Mouse (Mus musculus): Measurements from ENCODE around the gene Shd. TPM values are rescaled to one million over a fixed set of nuclear protein-coding genes. Genes with fewer than 3 reads are reported as not detected.
"Not testable (repeated sequence)": the region's sequence is repeated elsewhere in the genome, so short reads cannot be mapped to it uniquely, and the experiment has no call there.

The Shd gene
- polyA plus RNA-seq (2014; fragmentation: Nextera tagmentation; extraction: Ambion mirVana) = 11.0 and 18.9 TPM in 2 replicates

GRCm38 (mm10) chr17:55969966-55970891 is at the start of gene Shd:
Shd (plus strand) TSS chr17:55970467.
- H3K4me1 ChIP-seq (ENCODE audit: control insufficient read depth, insufficient read depth, low read length) = peaks cover 12% of the 10 kb centered on the region
- no peak within 1 kb of the TSS for H3K27ac ChIP-seq (replicated peaks; ENCODE audit: low read depth, low read length)
- peaks cover 10% of the 10 kb centered on the region; the same call in 1 of the 2 replicates for H3K27me3 ChIP-seq (replicated peaks; ENCODE audit: control insufficient read depth, insufficient read depth, low read length)
- H3K4me3 ChIP-seq (ENCODE audit: low read depth, low read length) = peak within 1 kb of the TSS; percentile 50
- 16% methylated on average over 29 of the region's 55 CpGs for WGBS
- DNase-seq (ENCODE audit: low spot score) = peak; percentile 39
- H3K4me2 ChIP-seq (ENCODE audit: low read depth, low read length) = peak within 1 kb of the TSS; percentile 74
- H3K9ac ChIP-seq (ENCODE audit: low read depth, low read length) = peak within 1 kb of the TSS; percentile 76
- peaks cover 34% of the 10 kb centered on the region for H3K36me3 ChIP-seq (ENCODE audit: control insufficient read depth, insufficient read depth, low read length)
- peak; percentile 64 for ATAC-seq (ENCODE audit: low read depth)
- no peaks in the 10 kb centered on the region for H3K9me3 ChIP-seq (ENCODE audit: control insufficient read depth, low read length)

GRCm38 (mm10) chr17:55931553-55932502 is 38.4 kb upstream of the Shd start:
- 1% methylated on average over 24 of the region's 33 CpGs for WGBS
- peak; percentile 96 for ATAC-seq (ENCODE audit: low read depth)
- H3K27ac ChIP-seq (replicated peaks; ENCODE audit: low read depth, low read length) = peak overlapping the region; percentile 80
- H3K4me3 ChIP-seq (ENCODE audit: low read depth, low read length) = peak overlapping the region; percentile 62
- peak overlapping the region; percentile 77 for H3K4me2 ChIP-seq (ENCODE audit: low read depth, low read length)
- no peaks in the 10 kb centered on the region for H3K36me3 ChIP-seq (ENCODE audit: control insufficient read depth, insufficient read depth, low read length)
- H3K9me3 ChIP-seq (ENCODE audit: control insufficient read depth, low read length) = 0 out of 2 replicates have a peak, but pooled peaks cover 3% of the 10 kb centered on the region
- no peaks in the 10 kb centered on the region for H3K27me3 ChIP-seq (replicated peaks; ENCODE audit: control insufficient read depth, insufficient read depth, low read length)
- H3K4me1 ChIP-seq (ENCODE audit: control insufficient read depth, insufficient read depth, low read length) = no peaks in the 10 kb centered on the region
- H3K9ac ChIP-seq (ENCODE audit: low read depth, low read length) = peak overlapping the region; percentile 76
- DNase-seq (ENCODE audit: low spot score) = peak; percentile 85

GRCm38 (mm10) chr17:55932635-55933034 is 37.6 kb upstream of the Shd start:
- Histone ChIP-seq H3K4me3 (ENCODE audit: low read depth, low read length) (peak overlapping the region; percentile 62), H3K27me3 (replicated peaks; ENCODE audit: control insufficient read depth, insufficient read depth, low read length) (no peaks in the 10 kb centered on the region), H3K9me3 (ENCODE audit: control insufficient read depth, low read length) (peaks cover 10% of the 10 kb centered on the region), H3K27ac (replicated peaks; ENCODE audit: low read depth, low read length) (no peak overlapping the region), H3K36me3 (ENCODE audit: control insufficient read depth, insufficient read depth, low read length) (no peaks in the 10 kb centered on the region), H3K4me2 (ENCODE audit: low read depth, low read length) (peak overlapping the region; percentile 77), H3K9ac (ENCODE audit: low read depth, low read length) (peak overlapping the region; percentile 65; the same call in 1 of the 2 replicates), H3K4me1 (ENCODE audit: control insufficient read depth, insufficient read depth, low read length) (no peaks in the 10 kb centered on the region)
- no peak for DNase-seq (ENCODE audit: low spot score)
- 79% methylated on average over 2 of the region's 2 CpGs for WGBS
- ATAC-seq (ENCODE audit: low read depth) = no peak

GRCm38 (mm10) chr17:55933191-55933590 is 37.1 kb upstream of the Shd start:
- no peak for DNase-seq (ENCODE audit: low spot score)
- H3K36me3 ChIP-seq (ENCODE audit: control insufficient read depth, insufficient read depth, low read length) = peaks cover 4% of the 10 kb centered on the region; the same call in 1 of the 2 replicates
- peak overlapping the region; percentile 77; the same call in 1 of the 2 replicates for H3K4me2 ChIP-seq (ENCODE audit: low read depth, low read length)
- 96% methylated on average over 15 of the region's 15 CpGs for WGBS
- no peaks in the 10 kb centered on the region for H3K27me3 ChIP-seq (replicated peaks; ENCODE audit: control insufficient read depth, insufficient read depth, low read length)
- H3K4me1 ChIP-seq (ENCODE audit: control insufficient read depth, insufficient read depth, low read length) = no peaks in the 10 kb centered on the region
- peaks cover 14% of the 10 kb centered on the region for H3K9me3 ChIP-seq (ENCODE audit: control insufficient read depth, low read length)
- no peak overlapping the region for H3K4me3 ChIP-seq (ENCODE audit: low read depth, low read length)
- H3K9ac ChIP-seq (ENCODE audit: low read depth, low read length) = no peak overlapping the region
- H3K27ac ChIP-seq (replicated peaks; ENCODE audit: low read depth, low read length) = no peak overlapping the region
- ATAC-seq (ENCODE audit: low read depth) = no peak

GRCm38 (mm10) chr17:55944387-55944865 is 25.8 kb upstream of the Shd start:
- Histone ChIP-seq H3K4me3 (ENCODE audit: low read depth, low read length) (peak overlapping the region; percentile 48), H3K9ac (ENCODE audit: low read depth, low read length) (peak overlapping the region; percentile 70), H3K36me3 (ENCODE audit: control insufficient read depth, insufficient read depth, low read length) (peaks cover 16% of the 10 kb centered on the region; the same call in 1 of the 2 replicates), H3K27ac (replicated peaks; ENCODE audit: low read depth, low read length) (peak overlapping the region; percentile 85), H3K4me2 (ENCODE audit: low read depth, low read length) (peak overlapping the region; percentile 78)
- not testable (repeated sequence) for H3K9me3 ChIP-seq (ENCODE audit: control insufficient read depth, low read length); H3K4me1 ChIP-seq (ENCODE audit: control insufficient read depth, insufficient read depth, low read length); H3K27me3 ChIP-seq (replicated peaks; ENCODE audit: control insufficient read depth, insufficient read depth, low read length)
- peak; percentile 3; the same call in 1 of the 2 replicates for ATAC-seq (ENCODE audit: low read depth)
- 29% methylated on average over 10 of the region's 10 CpGs for WGBS
- peak; percentile 66 for DNase-seq (ENCODE audit: low spot score)

- peak overlapping the region; percentile 70 for H3K9ac ChIP-seq (ENCODE audit: low read depth, low read length)
- DNase-seq (ENCODE audit: low spot score) (peak; percentile 87), ATAC-seq (ENCODE audit: low read depth) (peak; percentile 98)
- not testable (repeated sequence) for H3K4me1 ChIP-seq (ENCODE audit: control insufficient read depth, insufficient read depth, low read length); H3K27me3 ChIP-seq (replicated peaks; ENCODE audit: control insufficient read depth, insufficient read depth, low read length); H3K36me3 ChIP-seq (ENCODE audit: control insufficient read depth, insufficient read depth, low read length); H3K9me3 ChIP-seq (ENCODE audit: control insufficient read depth, low read length)
- peak overlapping the region; percentile 48 for H3K4me3 ChIP-seq (ENCODE audit: low read depth, low read length)
- peak overlapping the region; percentile 78 for H3K4me2 ChIP-seq (ENCODE audit: low read depth, low read length)
- peak overlapping the region; percentile 85 for H3K27ac ChIP-seq (replicated peaks; ENCODE audit: low read depth, low read length)
- under 1% methylated on average over 32 of the region's 56 CpGs for WGBS
These were observed 25.2 kb upstream of the Shd start for GRCm38 (mm10) chr17:55944866-55945682.

GRCm38 (mm10) chr17:55945696-55946095 is 24.6 kb upstream of the Shd start:
- H3K4me1 ChIP-seq (ENCODE audit: control insufficient read depth, insufficient read depth, low read length) = no peaks in the 10 kb centered on the region
- peaks cover 5% of the 10 kb centered on the region; the same call in 1 of the 2 replicates for H3K36me3 ChIP-seq (ENCODE audit: control insufficient read depth, insufficient read depth, low read length)
- 30% methylated on average over 5 of the region's 5 CpGs for WGBS
- H3K4me3 ChIP-seq (ENCODE audit: low read depth, low read length) = peak overlapping the region; percentile 48
- no peaks in the 10 kb centered on the region for H3K27me3 ChIP-seq (replicated peaks; ENCODE audit: control insufficient read depth, insufficient read depth, low read length)
- H3K27ac ChIP-seq (replicated peaks; ENCODE audit: low read depth, low read length) = peak overlapping the region; percentile 85
- ATAC-seq (ENCODE audit: low read depth) = no peak
- no peaks in the 10 kb centered on the region for H3K9me3 ChIP-seq (ENCODE audit: control insufficient read depth, low read length)
- no peak for DNase-seq (ENCODE audit: low spot score)
- peak overlapping the region; percentile 78 for H3K4me2 ChIP-seq (ENCODE audit: low read depth, low read length)
- peak overlapping the region; percentile 70 for H3K9ac ChIP-seq (ENCODE audit: low read depth, low read length)
